Mouse (Mus musculus) cortical plate, adult 2 months (tissue): Measurements from ENCODE around the gene Guca1a. TPM values are rescaled to one million over a fixed set of nuclear protein-coding genes. Genes with fewer than 3 reads are reported as not detected.
"Not testable (repeated sequence)": the region's sequence is repeated elsewhere in the genome, so short reads cannot be mapped to it uniquely, and the experiment has no call there.

Experiments used
- H3K27ac ChIP-seq: fragments of 200-500 bp; 2 replicates; pipeline ENCODE4 v1.5.1; 2012; ENCODE audit warnings: low read length, control low read depth, inconsistent platforms; ENCODE audit not compliant: insufficient read depth
- H3K4me1 ChIP-seq: fragments of 200-500 bp; 2 replicates; pipeline ENCODE4 v1.6.1; 2011; ENCODE audit warnings: low read length; ENCODE audit not compliant: control insufficient read depth, insufficient read depth
- H3K4me3 ChIP-seq: fragments of 200-500 bp; 2 replicates; pipeline ENCODE4 v1.5.1; 2011; ENCODE audit warnings: mild to moderate bottlenecking, low read length, control low read depth; ENCODE audit not compliant: insufficient read depth
- CTCF ChIP-seq: fragments of 200-500 bp; IDR thresholded peaks from 2 replicates; pipeline ENCODE4 v1.5.1; 2011; ENCODE audit warnings: mild to moderate bottlenecking, control low read depth, low read length; ENCODE audit not compliant: insufficient read depth; ENCODE audit errors: extremely low read depth
- POLR2A ChIP-seq: fragments of 200-500 bp; IDR thresholded peaks from 2 replicates; pipeline ENCODE4 v1.6.1; 2011; ENCODE audit warnings: mild to moderate bottlenecking, low read length, control low read depth; ENCODE audit not compliant: insufficient read depth; ENCODE audit errors: extremely low read depth
- polyA plus RNA-seq: library from polyadenylated mRNA; depleted of rRNA; stranded (reverse); fragments of >200 nt; gene quantifications from 2 replicates; pipeline ENCODE4 v1.2.3, GENCODE M21; 2012

Gene Guca1a
- polyA plus RNA-seq, 1 experiment, result 0.21 TPM

DNA sequence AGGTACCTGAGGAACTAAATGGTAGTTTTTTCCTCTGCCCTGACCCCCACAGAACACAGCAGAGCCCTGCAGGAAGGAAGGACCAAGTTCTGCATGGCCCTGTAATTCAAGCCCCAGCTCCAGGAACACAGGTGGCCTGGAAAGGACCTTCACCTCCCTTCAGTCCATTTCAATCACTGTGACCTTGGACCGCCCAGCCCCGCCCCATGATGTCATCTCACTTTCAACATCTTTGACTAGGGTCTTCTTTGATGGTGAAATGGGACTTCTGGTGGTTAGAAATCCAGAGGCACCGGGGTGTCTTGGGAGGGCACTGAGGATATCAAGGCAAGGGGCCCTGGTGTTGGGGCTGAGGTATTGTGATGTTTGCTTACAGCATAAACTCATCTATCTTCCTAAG, 21.2 kb upstream of the Guca1a start:
- Histone ChIP-seq H3K4me1 (no peaks in the 10 kb centered on the region), H3K27ac (no peak overlapping the region), H3K4me3 (no peak overlapping the region)
- TF ChIP-seq CTCF (no peak), POLR2A (no peak)

DNA sequence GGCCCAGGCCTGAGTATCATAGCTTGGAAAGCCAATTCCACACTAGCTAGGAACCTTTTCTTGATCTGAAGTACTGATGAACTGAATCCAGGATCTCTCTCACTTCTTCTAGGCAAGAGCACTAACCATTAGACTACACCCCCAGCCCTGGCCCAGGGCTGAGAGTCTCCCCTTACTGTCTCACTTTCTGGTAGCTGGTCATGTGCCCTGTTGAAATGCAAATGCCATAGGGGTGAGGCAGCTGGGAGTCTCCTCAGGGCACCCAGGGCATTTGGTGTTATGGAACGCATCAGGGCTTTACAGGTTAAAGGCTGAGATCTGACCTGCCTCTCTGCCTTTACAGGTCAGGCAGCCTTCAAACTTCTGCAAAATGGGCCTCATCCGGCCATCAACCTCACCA, 19.8 kb upstream of the Guca1a start:
- no peaks in the 10 kb centered on the region for H3K4me1 ChIP-seq

DNA sequence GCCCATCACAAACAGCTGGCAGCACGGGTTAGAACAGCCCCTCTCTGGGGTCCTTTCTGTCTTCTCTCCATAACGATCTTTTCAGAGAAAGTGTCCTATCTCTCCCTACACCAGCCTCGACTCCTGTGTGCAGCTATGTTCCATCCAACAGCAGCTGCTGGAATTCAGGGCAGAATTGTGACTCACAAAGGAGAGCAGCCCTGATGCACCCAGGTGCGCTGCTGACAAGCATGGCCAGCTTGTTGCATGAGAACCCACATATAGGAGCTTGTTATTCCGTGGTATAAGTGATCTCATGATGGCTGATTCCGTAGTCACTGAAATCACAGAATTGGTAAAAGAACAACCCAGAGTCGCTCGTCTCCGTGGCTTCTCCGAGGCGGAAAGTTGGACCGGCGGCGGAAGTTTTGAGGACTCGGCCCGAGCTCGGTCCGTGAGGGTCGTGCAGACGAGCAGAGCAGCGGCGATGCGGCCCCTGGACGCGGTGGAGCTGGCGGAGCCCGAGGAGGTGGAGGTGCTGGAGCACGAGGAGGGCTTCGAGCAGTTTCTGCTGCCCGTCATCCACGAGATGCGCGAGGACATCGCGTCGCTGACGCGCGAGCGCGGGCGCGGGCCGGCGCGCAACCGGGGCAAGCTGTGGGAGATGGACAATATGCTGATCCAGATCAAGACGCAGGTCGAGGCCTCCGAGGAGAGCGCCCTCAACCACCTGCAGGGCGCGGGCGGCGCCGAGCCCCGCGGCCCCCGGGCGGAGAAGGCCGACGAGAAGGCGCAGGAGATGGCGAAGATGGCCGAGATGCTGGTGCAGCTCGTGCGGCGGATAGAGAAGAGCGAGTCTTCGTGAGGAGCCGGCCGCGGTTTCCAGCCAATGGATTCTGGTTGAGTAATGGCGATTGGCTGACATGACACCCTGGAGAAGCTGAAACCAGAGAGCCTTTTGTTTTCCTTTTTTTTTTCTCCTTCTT, 9.8 kb upstream of the Guca1a start:
- H3K27ac ChIP-seq, H3K4me1 ChIP-seq, H3K4me3 ChIP-seq: not testable (repeated sequence)

More for the DNA sequence above, 19.8 kb upstream of the Guca1a start:
- Histone ChIP-seq H3K27ac (no peak overlapping the region), H3K4me3 (no peak overlapping the region)
- TF ChIP-seq POLR2A (no peak), CTCF (no peak)

DNA sequence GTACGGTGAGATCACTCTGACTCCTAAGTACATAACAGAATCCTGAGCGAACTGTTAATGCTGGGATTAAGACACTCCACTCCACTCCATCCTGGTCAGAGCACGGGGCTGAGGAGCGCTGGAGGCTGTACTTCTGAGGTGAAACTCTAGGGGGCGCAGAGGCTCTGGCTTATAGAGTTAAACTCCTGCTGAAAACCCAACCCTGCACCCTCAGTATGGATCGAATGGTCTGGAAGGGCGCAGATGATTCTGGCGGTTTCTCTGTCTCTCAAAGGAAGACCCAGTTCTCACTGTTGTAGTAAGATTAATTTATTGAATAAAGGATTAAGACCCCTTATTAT, 8.1 kb upstream of the Guca1a start:
- TF ChIP-seq CTCF, result peak; percentile 52
- TF ChIP-seq POLR2A, result no peak
- H3K27ac ChIP-seq, result no peak overlapping the region

DNA sequence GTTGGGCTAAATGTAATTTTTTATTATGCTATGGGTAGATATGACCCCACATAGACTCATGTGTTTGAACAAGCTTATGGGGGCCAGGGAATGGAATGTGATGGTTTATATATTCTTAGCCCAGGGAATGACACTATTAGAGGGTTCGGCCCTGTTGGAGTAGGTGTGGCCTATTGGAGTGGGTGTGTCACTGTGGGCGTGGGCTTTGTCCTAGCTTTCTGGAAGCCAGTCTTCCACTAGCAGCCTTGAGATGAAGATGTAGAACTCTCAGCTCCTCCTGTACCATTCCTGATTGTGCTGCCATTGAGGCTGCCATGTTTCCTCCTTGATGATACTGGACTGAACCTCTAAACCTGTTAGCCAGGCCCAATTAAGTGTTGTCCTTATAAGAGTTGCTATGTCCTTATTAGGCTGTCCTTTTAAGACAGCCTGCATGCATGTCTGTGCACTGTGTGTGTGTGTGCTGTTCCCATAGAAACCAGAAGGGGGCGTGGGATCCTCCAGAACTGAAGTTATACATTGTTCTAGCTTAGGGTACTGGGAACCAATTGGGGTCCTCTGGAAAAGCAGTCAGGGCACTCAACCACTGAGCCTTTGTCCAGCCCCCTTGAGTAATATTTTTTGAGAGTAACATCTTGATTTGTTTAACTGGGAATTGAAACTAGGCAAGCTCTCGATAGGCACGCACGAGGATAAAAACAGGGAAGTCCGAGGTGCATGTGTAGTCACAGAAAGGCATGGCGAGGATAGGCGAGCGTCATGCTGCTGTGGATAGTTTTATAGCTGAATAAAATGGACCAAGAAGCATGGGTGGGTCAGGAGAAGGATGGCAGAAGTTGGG, 7.6 kb upstream of the Guca1a start:
- Histone ChIP-seq H3K4me3 (no peak overlapping the region), H3K27ac (no peak overlapping the region), H3K4me1 (no peaks in the 10 kb centered on the region)
- TF ChIP-seq CTCF, result no peak
- TF ChIP-seq POLR2A, result no peak

More for the DNA sequence above, 8.1 kb upstream of the Guca1a start:
- Histone ChIP-seq H3K4me1 (no peaks in the 10 kb centered on the region), H3K4me3 (no peak overlapping the region)

DNA sequence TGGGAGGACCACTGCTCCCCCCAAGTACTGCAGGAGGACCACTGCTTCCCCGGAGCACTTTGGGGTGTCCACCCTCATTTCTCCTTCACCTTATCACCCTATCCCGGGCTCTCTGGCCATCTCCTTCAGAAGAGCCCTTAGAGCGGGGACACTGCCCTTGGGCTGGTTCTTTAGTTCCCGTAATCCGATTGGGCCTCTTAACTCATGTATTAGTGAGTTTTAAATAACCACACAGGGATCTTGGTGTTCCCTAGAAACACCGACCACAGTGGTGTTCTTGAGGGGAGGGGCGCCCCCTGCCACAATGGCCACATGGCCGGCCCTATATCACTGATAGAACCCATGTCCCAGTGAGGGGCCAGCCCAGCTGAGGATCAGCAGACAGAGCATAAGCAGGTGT, 1.3 kb downstream of the Guca1a start:
- Histone ChIP-seq H3K4me1 (no peaks in the 10 kb centered on the region), H3K4me3 (no peak overlapping the region), H3K27ac (no peak overlapping the region)
- no peak for TF ChIP-seq POLR2A
- no peak for TF ChIP-seq CTCF

DNA sequence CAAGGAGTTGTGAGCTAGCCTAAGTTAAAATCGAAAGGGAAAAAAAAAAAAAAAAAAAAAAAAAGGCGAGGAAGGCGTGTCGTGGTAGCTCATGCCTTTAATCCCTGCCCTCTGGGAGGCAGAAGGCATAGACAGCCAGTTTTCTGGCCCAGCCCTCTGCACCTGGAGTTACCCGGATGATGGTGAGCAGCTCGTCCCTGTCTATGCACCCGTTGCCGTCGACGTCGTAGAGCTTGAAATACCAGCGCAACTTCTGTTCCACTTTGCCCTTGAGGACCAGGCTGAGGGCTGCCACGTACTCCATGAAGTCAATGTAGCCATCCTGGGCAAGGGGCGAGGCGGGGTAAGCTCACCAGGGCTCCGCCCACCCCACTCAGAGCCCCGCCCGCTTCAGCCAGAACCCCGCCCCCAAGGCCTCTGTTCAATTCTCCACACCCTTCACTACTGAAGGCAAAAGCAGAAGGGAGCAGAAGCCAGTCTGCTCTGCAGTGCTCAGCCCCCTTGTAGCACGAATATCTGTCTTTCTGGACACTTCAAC, 4.9 kb downstream of the Guca1a start:
- no peak overlapping the region for H3K27ac ChIP-seq
- TF ChIP-seq CTCF (no peak), POLR2A (no peak)
- peak overlapping the region; percentile 13; the same call in 1 of the 2 replicates for H3K4me3 ChIP-seq
- H3K4me1 ChIP-seq, result no peaks in the 10 kb centered on the region

DNA sequence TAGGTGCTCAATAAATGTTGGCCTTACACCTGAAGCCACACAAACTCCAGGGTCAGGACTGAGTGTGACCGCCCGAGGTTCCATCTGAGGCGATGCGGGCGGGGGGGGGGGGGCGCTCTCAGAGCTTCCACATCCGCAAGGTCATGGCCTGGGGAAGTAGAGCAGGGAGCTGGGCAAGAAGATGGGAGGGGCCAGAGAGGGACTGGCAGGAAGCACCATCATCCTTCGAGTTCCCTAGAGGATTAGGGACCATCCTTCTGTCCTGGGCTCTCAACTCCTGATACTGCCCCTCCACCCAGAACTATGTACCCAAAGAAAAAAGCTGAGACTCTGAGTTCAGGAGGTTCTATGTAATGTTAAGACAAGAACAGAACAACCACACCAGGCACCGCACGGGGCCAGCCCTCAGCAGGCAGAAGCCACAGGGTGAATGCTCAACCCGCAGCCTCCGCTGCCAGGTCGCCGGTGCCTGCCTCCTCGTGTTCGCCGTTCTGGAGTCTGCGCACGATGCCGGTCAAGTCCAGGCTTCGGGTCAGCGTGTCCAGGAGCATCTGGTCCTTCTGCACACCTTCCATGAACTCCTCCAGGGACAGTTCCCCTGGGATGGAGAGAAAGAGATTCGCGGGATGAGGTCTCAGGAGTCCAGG, 6.0 kb downstream of the Guca1a start:
- H3K4me3 ChIP-seq, result no peak overlapping the region
- H3K4me1 ChIP-seq, result no peaks in the 10 kb centered on the region
- no peak for TF ChIP-seq POLR2A
- TF ChIP-seq CTCF, result no peak
- no peak overlapping the region for H3K27ac ChIP-seq

DNA sequence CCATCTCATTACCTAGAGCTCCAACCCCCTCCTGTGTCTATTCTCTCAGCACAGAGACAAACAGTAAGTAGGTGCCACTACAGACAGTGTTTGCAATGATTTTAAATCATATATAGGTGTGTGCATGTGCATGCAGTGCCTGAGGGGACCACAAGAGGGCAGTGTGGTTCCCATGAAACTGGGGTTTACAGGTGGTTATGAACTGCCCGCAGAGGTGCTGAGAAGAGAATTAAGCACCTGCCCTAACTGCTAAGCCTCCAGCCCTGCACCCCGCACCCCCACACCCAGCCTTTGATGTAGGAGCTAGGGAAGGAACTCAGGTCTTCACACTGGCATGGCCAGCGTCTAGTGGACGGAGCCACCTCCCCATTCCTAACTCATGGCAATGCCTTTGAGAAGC, 13.7 kb downstream of the Guca1a start:
- no peak overlapping the region for H3K27ac ChIP-seq
- TF ChIP-seq CTCF (peak; percentile 62), POLR2A (no peak)
- H3K4me3 ChIP-seq, result no peak overlapping the region
- no peaks in the 10 kb centered on the region for H3K4me1 ChIP-seq
